Mouse (Mus musculus) ES-E14 (cell line): Measurements from ENCODE around the gene Spata9. TPM values are rescaled to one million over a fixed set of nuclear protein-coding genes. Genes with fewer than 3 reads are reported as not detected.
A peak's percentile ranks its signal among the peaks of the same experiment; 100 is the strongest.

Experiments
- DNase-seq: peaks from one replicate; pipeline ENCODE4 v3.0.0-alpha.2; 2013; ENCODE audit warnings: low read depth, low spot score
- H3K27ac ChIP-seq: 2 replicates; pipeline ENCODE4 v1.5.1; 2012; ENCODE audit warnings: low read depth, mild to moderate bottlenecking, low read length, moderate library complexity, mixed read lengths; ENCODE audit not compliant: poor library complexity, insufficient read depth, severe bottlenecking
- H3K36me3 ChIP-seq: 2 replicates; pipeline ENCODE4 v1.6.1; 2012; ENCODE audit warnings: mild to moderate bottlenecking, low read length, moderate library complexity, mixed read lengths; ENCODE audit not compliant: control insufficient read depth, poor library complexity, insufficient read depth, severe bottlenecking
- H3K4me1 ChIP-seq, 2 experiments: fragments of 150-350 bp in 1 of 2; sonication (generic) in 1 of 2; 2 replicates each; pipeline ENCODE4 v1.6.1; 2012; ENCODE audit warnings: low read length in 2 of 2, mild to moderate bottlenecking in 1 of 2, mixed read lengths in 1 of 2; ENCODE audit not compliant: control insufficient read depth in 2 of 2, insufficient read depth in 2 of 2, poor library complexity in 1 of 2
- H3K4me3 ChIP-seq, 2 experiments: fragments of 150-350 bp in 1 of 2; sonication (generic) in 1 of 2; 2 replicates each; pipeline ENCODE4 v1.5.1; 2012; ENCODE audit warnings: low read length in 2 of 2, low read depth in 1 of 2, mild to moderate bottlenecking in 1 of 2, mixed read lengths in 1 of 2; ENCODE audit not compliant: insufficient read depth in 1 of 2, poor library complexity in 1 of 2, severe bottlenecking in 1 of 2
- H3K9ac ChIP-seq: 2 replicates; pipeline ENCODE4 v1.6.1; 2012; ENCODE audit warnings: low read depth, mild to moderate bottlenecking, low read length, mixed read lengths; ENCODE audit not compliant: poor library complexity, insufficient read depth, severe bottlenecking
- H3K9me3 ChIP-seq: fragments of 150-350 bp; sonication (generic); 2 replicates; pipeline ENCODE4 v1.6.1; 2012; ENCODE audit warnings: low read depth, mild to moderate bottlenecking, low read length; ENCODE audit not compliant: control insufficient read depth, insufficient read depth
- CHD2 ChIP-seq: IDR thresholded peaks from 2 replicates; pipeline ENCODE4 v1.6.1; 2014; ENCODE audit warnings: mild to moderate bottlenecking, low read depth, low read length, inconsistent platforms
- HCFC1 ChIP-seq: IDR thresholded peaks from 2 replicates; pipeline ENCODE4 v1.6.1; 2012; ENCODE audit warnings: low read length, inconsistent platforms, borderline replicate concordance; ENCODE audit not compliant: insufficient read depth
- MAFK ChIP-seq: IDR thresholded peaks from 2 replicates; pipeline ENCODE4 v1.6.1; 2014; ENCODE audit warnings: mild to moderate bottlenecking, low read depth, low read length, inconsistent platforms; ENCODE audit not compliant: insufficient read depth
- ZC3H11A ChIP-seq: IDR thresholded peaks from 2 replicates; pipeline ENCODE4 v1.6.1; 2012; ENCODE audit warnings: low read depth, mild to moderate bottlenecking, inconsistent platforms, low read length, borderline replicate concordance
- ZNF384 ChIP-seq: IDR thresholded peaks from 2 replicates; pipeline ENCODE4 v1.6.1; 2012; ENCODE audit warnings: low read depth, low read length, inconsistent platforms
- in situ Hi-C, 2 experiments: fragments of 600-800 bp; cut with MboI; formaldehyde crosslinking; loops; one replicate each; pipeline ENCODE4 v1.15.1; 2025; ENCODE audit warnings: low sequenced_read_pairs in 2 of 2, inconsistent platforms in 1 of 2; ENCODE audit not compliant: unreplicated experiment in 2 of 2
- total RNA-seq: library from RNA; depleted of rRNA; stranded (reverse); fragments of 300-350 nt; gene quantifications from 2 replicates; pipeline ENCODE4 v1.2.3, GENCODE M21; 2012

Gene Spata9
- total RNA-seq, 1 experiment: not detected

DNA sequence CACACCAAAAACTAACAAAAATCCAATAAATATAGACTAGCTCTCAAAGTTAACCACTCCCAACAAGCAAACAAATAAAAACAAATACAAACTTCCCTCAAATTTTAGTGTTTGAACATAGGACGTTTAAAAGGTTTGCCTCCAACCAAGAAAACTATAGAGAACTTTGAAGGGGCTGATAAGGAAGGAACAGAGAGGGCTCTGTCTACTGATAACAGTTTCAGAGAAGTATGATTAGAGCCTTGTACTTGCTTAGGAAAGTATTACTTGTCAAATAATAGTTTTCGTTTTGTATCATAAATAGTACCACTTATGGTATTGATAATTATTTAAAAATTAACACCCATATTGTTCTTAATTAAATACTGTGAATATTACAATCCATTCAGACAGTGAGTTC is 47.6 kb downstream of the Spata9 start:
- Histone ChIP-seq H3K4me1 (no peaks in the 10 kb centered on the region), H3K9me3 (no peaks in the 10 kb centered on the region), H3K4me3 (no peak overlapping the region), H3K27ac (no peak overlapping the region), H3K9ac (no peak overlapping the region), H3K36me3 (no peaks in the 10 kb centered on the region)
- no peak for DNase-seq
- no peak for TF ChIP-seq ZNF384
- no peak for TF ChIP-seq HCFC1
- no peak for TF ChIP-seq CHD2
- no peak for TF ChIP-seq ZC3H11A
- TF ChIP-seq MAFK: no peak
- in situ Hi-C loops: no loop called here

GRCm38 (mm10) chr13:76017465-76017864 is 50.5 kb downstream of the Spata9 start:
- TF ChIP-seq ZNF384 (no peak), CHD2 (no peak), HCFC1 (no peak), MAFK (no peak), ZC3H11A (no peak)
- peak overlapping the region; percentile 97; the same call in 1 of the 2 replicates for H3K9ac ChIP-seq
- no peaks in the 10 kb centered on the region for H3K9me3 ChIP-seq
- H3K27ac ChIP-seq: no peak overlapping the region
- no peaks in the 10 kb centered on the region for H3K36me3 ChIP-seq
- no peaks in the 10 kb centered on the region for H3K4me1 ChIP-seq
- in situ Hi-C loops: no loop called here
- H3K4me3 ChIP-seq: peak overlapping the region; percentile 37 to 82; a peak in 3 of 4 replicates
- DNase-seq: no peak

- no peaks in the 10 kb centered on the region for H3K9me3 ChIP-seq
- no peaks in the 10 kb centered on the region for H3K4me1 ChIP-seq
- TF ChIP-seq ZNF384: no peak
- peak; percentile 94 for TF ChIP-seq CHD2
- no peak for TF ChIP-seq ZC3H11A
- peak; percentile 22; the same call in 1 of the 2 replicates for TF ChIP-seq HCFC1
- no peak for TF ChIP-seq MAFK
- H3K27ac ChIP-seq: peak within 1 kb of the TSS; percentile 76
- H3K4me3 ChIP-seq: peak within 1 kb of the TSS; percentile 82 to 97
- peak; percentile 94 for DNase-seq
- H3K36me3 ChIP-seq: no peaks in the 10 kb centered on the region
- in situ Hi-C loops: no loop called here
- peak within 1 kb of the TSS; percentile 97 for H3K9ac ChIP-seq
Measured at GRCm38 (mm10) chr13:76017974-76018843, 51.3 kb downstream of the Spata9 start, which contains the start of gene Rfesd. Gene Rfesd (minus strand): TSS chr13:76018719.

DNA sequence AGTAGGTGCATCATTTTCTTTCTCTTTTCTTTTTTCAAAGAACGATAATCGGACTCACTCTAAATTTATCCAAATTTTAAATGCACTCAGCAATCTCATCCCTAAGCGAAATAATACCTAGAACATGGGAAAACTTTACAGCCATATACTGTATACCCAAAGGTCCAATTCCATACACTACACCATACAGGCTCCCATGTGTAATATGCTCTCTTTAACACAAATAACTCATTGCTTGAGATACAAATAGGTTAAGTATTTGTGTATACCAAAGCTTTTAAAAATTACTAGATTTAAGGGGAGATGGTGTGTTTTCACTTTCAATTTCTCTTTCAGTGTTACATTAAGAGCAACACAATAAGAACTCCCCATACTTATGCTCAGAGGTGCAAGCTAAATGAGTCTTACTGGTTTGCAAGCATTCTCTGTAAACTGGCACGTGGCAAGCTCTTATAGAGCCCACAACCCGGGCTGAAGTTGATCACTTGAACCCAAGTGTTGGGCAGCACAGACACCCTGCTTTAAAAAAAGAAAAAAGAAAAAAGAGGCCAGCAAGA is 52.0 kb downstream of the Spata9 start:
- no peaks in the 10 kb centered on the region for H3K9me3 ChIP-seq
- H3K36me3 ChIP-seq: no peaks in the 10 kb centered on the region
- H3K4me1 ChIP-seq: no peaks in the 10 kb centered on the region
- no peak overlapping the region for H3K9ac ChIP-seq
- no peak for TF ChIP-seq CHD2
- no peak for TF ChIP-seq ZNF384
- TF ChIP-seq ZC3H11A: no peak
- no peak for TF ChIP-seq MAFK
- TF ChIP-seq HCFC1: no peak
- in situ Hi-C loops: no loop called here
- DNase-seq: no peak
- H3K27ac ChIP-seq: no peak overlapping the region
- H3K4me3 ChIP-seq: peak overlapping the region in 1 of 2 experiments; percentile 52; a peak in 2 of 4 replicates
